Mouse (Mus musculus) hindbrain, embryonic 10.5 days (tissue): ENCODE measurements at regions not wholly inside any gene's neighbourhood (a gene's known extent, or its start where the extent isn't known, plus 50 kb on each side); places are given as distances from the start of the nearest gene placed in this dataset.

ENCODE experiments used
- DNase-seq: peaks from one replicate; pipeline ENCODE4 v3.0.0-alpha.2; 2017; ENCODE audit warnings: low spot score
- H3K27ac ChIP-seq: fragments of 300-500 bp; sonication (generic); 2 replicates; pipeline ENCODE4 v1.5.1; 2016; ENCODE audit warnings: mild to moderate bottlenecking, moderate library complexity
- H3K27me3 ChIP-seq: fragments of 300-500 bp; sonication (generic); 2 replicates; pipeline ENCODE4 v1.6.1; 2016; ENCODE audit warnings: mild to moderate bottlenecking; ENCODE audit not compliant: poor library complexity, insufficient read depth, severe bottlenecking
- H3K36me3 ChIP-seq: fragments of 300-500 bp; sonication (generic); 2 replicates; pipeline ENCODE4 v1.6.1; 2016; ENCODE audit warnings: mild to moderate bottlenecking, moderate library complexity
- H3K4me1 ChIP-seq: fragments of 300-500 bp; sonication (generic); replicated peaks from 2 replicates; pipeline ENCODE4 v1.6.1; 2016; ENCODE audit warnings: mild to moderate bottlenecking
- H3K4me3 ChIP-seq: fragments of 300-500 bp; sonication (generic); 2 replicates; pipeline ENCODE4 v1.5.1; 2016; ENCODE audit warnings: mild to moderate bottlenecking, moderate library complexity
- H3K9me3 ChIP-seq: fragments of 300-500 bp; sonication (generic); 2 replicates; pipeline ENCODE4 v1.6.1; 2016; ENCODE audit warnings: mild to moderate bottlenecking, moderate library complexity
- WGBS: fragments of 180-500 bp; shearing (Covaris S2); methylation state at CpG from one replicate; pipeline ENCODE4 v1.1.7; 2016; 5-methylcytosine and 5-hydroxymethylcytosine counted together

DNA sequence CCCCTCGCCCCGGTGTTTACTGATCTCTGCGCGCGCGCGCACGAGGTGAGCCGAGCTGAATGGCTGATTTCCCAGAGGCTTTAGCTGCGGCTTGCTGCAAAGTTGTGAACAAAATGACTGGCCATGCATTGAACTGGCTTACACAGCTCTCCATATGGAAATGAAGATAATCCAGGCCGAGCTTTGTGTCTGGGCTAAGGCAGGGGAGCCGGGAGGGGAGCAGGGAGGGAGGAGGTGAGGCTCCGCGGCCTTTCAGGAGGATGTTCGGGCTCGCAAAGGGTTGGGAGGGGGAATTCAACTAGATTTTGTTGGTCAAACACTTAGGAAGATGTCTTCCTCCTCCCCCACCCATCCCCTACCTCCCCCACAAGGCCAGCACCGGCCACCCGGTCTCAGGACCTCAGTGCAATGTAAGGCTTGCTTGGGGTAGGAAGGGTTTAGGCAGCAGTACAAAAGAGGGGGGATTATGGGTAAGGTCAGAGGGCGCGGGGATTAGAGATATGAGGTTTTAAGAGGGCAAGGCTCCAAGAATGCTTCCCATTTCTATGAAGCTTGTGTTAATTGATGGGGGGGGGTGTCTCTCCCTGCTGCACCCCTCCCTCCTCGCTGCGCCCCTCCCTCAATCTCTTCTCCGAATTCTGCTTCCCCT lies 143.3 kb upstream of the Lhx5 start:
- H3K4me1 ChIP-seq = peaks cover 38% of the 10 kb centered on the region

GRCm38 (mm10) chr5:120294526-120295078 lies 136.9 kb upstream of the Lhx5 start:
- 49% methylated on average over 16 of the region's 16 CpGs for WGBS
- Histone ChIP-seq H3K4me1 (peaks cover 17% of the 10 kb centered on the region), H3K9me3 (peaks cover 10% of the 10 kb centered on the region), H3K27ac (peak overlapping the region; percentile 46; the same call in 1 of the 2 replicates), H3K36me3 (no peaks in the 10 kb centered on the region), H3K4me3 (no peak overlapping the region), H3K27me3 (peaks cover 86% of the 10 kb centered on the region)
- DNase-seq = no peak

More for the DNA sequence above, 143.3 kb upstream of the Lhx5 start:
- no peaks in the 10 kb centered on the region for H3K36me3 ChIP-seq
- H3K27me3 ChIP-seq = peaks cover 86% of the 10 kb centered on the region
- peak overlapping the region; percentile 81 for H3K27ac ChIP-seq
- peak; percentile 64 for DNase-seq
- peak overlapping the region; percentile 20; the same call in 1 of the 2 replicates for H3K4me3 ChIP-seq
- WGBS = 10% methylated on average over 23 of the region's 23 CpGs
- H3K9me3 ChIP-seq = peaks cover 12% of the 10 kb centered on the region

DNA sequence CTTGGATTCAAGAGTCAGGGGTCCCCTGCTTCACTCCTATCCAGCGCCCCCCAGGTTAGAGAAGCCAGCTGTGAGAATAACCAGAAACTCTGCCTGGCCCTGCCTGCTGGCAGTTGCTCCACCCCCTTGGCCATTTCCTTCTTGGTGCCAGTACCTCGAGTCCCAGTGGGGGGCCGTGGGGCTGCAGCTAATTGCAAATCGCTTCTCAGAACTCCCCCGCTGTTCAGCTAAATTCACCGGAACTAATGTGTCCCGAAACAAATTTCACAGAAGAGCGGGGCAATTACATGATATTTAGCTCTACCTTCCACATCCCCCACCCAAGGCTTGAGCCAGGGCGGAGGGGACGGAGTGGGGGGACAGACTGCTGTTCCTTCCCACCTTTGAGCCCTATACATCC lies 134.3 kb upstream of the Lhx5 start:
- no peaks in the 10 kb centered on the region for H3K36me3 ChIP-seq
- DNase-seq = no peak
- peaks cover 42% of the 10 kb centered on the region for H3K4me1 ChIP-seq
- H3K27ac ChIP-seq = no peak overlapping the region
- WGBS = 10% methylated on average over 10 of the region's 10 CpGs
- no peaks in the 10 kb centered on the region for H3K9me3 ChIP-seq
- peaks cover 94% of the 10 kb centered on the region for H3K27me3 ChIP-seq
- H3K4me3 ChIP-seq = no peak overlapping the region

DNA sequence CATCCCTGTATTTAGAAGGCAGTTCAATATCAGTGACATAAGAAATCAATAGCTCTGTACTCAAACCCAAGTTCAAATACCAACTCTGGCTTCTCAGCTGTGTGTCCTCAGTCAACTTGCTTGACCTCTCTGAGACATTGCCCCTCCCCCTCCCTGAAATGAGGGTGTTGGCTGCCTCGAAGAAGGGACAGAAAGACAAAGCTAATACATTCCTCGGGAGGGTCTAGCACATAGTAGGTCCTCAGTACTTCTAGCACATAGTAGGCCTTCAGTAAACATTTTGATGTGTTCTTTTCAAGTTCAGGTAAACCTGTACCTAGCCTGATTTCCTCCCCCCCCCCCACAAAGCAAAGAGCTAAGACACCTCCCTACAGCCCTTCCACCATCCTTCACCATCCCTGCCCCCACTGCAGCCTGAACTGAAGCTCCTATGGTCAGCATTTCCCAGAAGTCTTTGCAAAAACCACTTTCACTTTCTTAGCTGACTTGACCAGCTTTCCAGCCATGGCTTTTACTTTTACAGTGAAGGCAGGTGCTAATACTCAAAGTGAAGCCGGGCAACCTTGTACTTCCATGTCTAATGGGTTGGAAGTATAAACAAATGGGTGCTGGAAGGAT lies 133.7 kb upstream of the Lhx5 start:
- Histone ChIP-seq H3K27ac (no peak overlapping the region), H3K27me3 (peaks cover 94% of the 10 kb centered on the region), H3K4me1 (peaks cover 48% of the 10 kb centered on the region), H3K9me3 (no peaks in the 10 kb centered on the region), H3K4me3 (no peak overlapping the region), H3K36me3 (no peaks in the 10 kb centered on the region)
- 61% methylated on average over 3 of the region's 3 CpGs for WGBS
- no peak for DNase-seq

GRCm38 (mm10) chr5:120301672-120302071 lies 129.8 kb upstream of the Lhx5 start:
- Histone ChIP-seq H3K4me3 (peak overlapping the region; percentile 47), H3K36me3 (no peaks in the 10 kb centered on the region), H3K9me3 (no peaks in the 10 kb centered on the region), H3K27ac (peak overlapping the region; percentile 88), H3K27me3 (peaks cover 100% of the 10 kb centered on the region), H3K4me1 (peaks cover 56% of the 10 kb centered on the region)
- DNase-seq = peak; percentile 36
- WGBS = 3% methylated on average over 16 of the region's 16 CpGs

DNA sequence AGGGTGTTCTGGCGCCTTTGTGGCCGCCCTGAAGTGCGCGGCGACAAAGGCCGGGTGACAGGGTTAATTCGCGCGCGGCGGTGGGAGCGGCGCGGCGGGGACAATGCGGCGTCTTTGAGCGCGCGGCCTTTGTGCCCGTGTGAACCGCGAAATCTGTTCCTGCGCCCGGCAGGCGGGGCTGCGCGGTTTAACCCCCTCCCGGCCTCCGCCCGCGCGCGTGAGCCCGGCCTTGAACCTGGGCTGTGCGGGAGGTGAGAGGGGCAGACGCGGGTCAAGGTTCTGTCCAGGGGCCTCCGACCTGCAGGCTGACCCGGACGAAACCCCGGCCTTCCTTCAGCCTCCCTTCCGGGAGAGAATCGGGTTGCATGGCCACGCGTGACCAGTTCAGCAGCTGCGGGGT lies 129.2 kb upstream of the Lhx5 start:
- Histone ChIP-seq H3K36me3 (no peaks in the 10 kb centered on the region), H3K4me3 (peak overlapping the region; percentile 47), H3K27ac (peak overlapping the region; percentile 88), H3K27me3 (peaks cover 94% of the 10 kb centered on the region), H3K4me1 (peaks cover 50% of the 10 kb centered on the region), H3K9me3 (no peaks in the 10 kb centered on the region)
- peak; percentile 55 for DNase-seq
- WGBS = 1% methylated on average over 47 of the region's 47 CpGs

- Histone ChIP-seq H3K4me1 (peaks cover 48% of the 10 kb centered on the region), H3K27me3 (peaks cover 81% of the 10 kb centered on the region), H3K9me3 (no peaks in the 10 kb centered on the region), H3K27ac (peak overlapping the region; percentile 60), H3K36me3 (no peaks in the 10 kb centered on the region), H3K4me3 (peak overlapping the region; percentile 32)
- 28% methylated on average over 13 of the region's 13 CpGs for WGBS
- peak; percentile 34 for DNase-seq
Observed at GRCm38 (mm10) chr5:120304295-120304701, 127.2 kb upstream of the Lhx5 start.

GRCm38 (mm10) chr5:120312299-120312698 lies 119.2 kb upstream of the Lhx5 start:
- Histone ChIP-seq H3K4me3 (no peak overlapping the region), H3K9me3 (peaks cover 6% of the 10 kb centered on the region), H3K36me3 (no peaks in the 10 kb centered on the region), H3K27ac (no peak overlapping the region), H3K4me1 (0 out of 2 replicates have a peak, but pooled peaks cover 5% of the 10 kb centered on the region), H3K27me3 (peaks cover 46% of the 10 kb centered on the region)
- DNase-seq = no peak
- 86% methylated on average over 6 of the region's 6 CpGs for WGBS

- H3K4me1 ChIP-seq = 0 out of 2 replicates have a peak, but pooled peaks cover 5% of the 10 kb centered on the region
- H3K36me3 ChIP-seq = no peaks in the 10 kb centered on the region
- DNase-seq = no peak
- H3K4me3 ChIP-seq = no peak overlapping the region
- H3K9me3 ChIP-seq = peaks cover 6% of the 10 kb centered on the region
- H3K27me3 ChIP-seq = peaks cover 57% of the 10 kb centered on the region
- 78% methylated on average over 6 of the region's 6 CpGs for WGBS
- H3K27ac ChIP-seq = 0 out of 2 replicates have a peak overlapping the region, but pooled peaks have one; percentile 35
Observed at GRCm38 (mm10) chr5:120313984-120314383, 117.5 kb upstream of the Lhx5 start.

GRCm38 (mm10) chr5:120315116-120315515 lies 116.4 kb upstream of the Lhx5 start:
- H3K27me3 ChIP-seq = peaks cover 68% of the 10 kb centered on the region
- H3K27ac ChIP-seq = no peak overlapping the region
- peaks cover 6% of the 10 kb centered on the region for H3K9me3 ChIP-seq
- H3K4me3 ChIP-seq = no peak overlapping the region
- WGBS = 51% methylated on average over 8 of the region's 8 CpGs
- no peak for DNase-seq
- H3K4me1 ChIP-seq = 0 out of 2 replicates have a peak, but pooled peaks cover 5% of the 10 kb centered on the region
- H3K36me3 ChIP-seq = no peaks in the 10 kb centered on the region

- no peaks in the 10 kb centered on the region for H3K36me3 ChIP-seq
- H3K9me3 ChIP-seq = no peaks in the 10 kb centered on the region
- 69% methylated on average over 1 of the region's 1 CpGs for WGBS
- DNase-seq = no peak
- H3K27ac ChIP-seq = no peak overlapping the region
- peaks cover 23% of the 10 kb centered on the region for H3K4me1 ChIP-seq
- H3K27me3 ChIP-seq = peaks cover 99% of the 10 kb centered on the region
- no peak overlapping the region for H3K4me3 ChIP-seq
Observed at GRCm38 (mm10) chr5:120318951-120319350, 112.5 kb upstream of the Lhx5 start.

DNA sequence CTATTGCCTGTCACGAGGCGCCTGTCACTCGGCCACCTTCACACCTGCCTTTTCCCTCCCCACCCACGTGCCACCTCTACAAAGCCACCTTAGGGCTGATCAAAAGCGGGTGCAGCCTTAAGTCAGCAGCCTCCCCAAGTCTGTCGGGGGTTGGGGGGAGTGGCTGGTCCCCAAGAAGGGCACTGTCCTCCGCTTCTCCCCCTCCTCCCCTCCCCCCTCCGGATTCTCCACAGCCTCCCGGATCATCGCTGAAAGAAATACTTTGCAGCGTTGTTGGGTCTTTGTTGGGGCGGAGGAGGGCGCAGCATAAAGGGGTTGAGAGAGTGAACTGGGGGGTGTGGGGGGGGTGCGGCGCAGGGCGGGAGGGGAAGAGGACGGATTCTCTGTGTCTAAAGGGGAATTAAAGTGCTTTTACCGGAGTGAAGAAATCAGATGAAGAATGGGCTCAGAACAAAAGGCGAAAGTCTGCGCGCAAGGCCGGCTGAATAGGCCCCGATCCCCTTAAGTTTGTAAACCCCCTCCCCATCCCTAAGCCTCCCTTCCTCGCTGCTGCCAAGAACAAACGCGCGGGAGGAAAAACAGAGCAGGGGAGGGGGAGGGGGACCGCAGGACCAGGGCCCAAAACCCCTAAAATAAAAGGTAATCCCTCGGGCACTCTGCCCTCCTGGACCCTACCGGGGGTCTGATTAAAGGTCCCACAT lies 109.3 kb upstream of the Lhx5 start:
- peak overlapping the region; percentile 48 for H3K4me3 ChIP-seq
- peaks cover 100% of the 10 kb centered on the region for H3K27me3 ChIP-seq
- peak overlapping the region; percentile 89 for H3K27ac ChIP-seq
- H3K36me3 ChIP-seq = no peaks in the 10 kb centered on the region
- H3K9me3 ChIP-seq = no peaks in the 10 kb centered on the region
- under 1% methylated on average over 30 of the region's 30 CpGs for WGBS
- peaks cover 17% of the 10 kb centered on the region for H3K4me1 ChIP-seq
- peak; percentile 65 for DNase-seq
